Mouse (Mus musculus) heart, embryonic 15.5 days (tissue): Measurements from ENCODE around the gene Txndc5. TPM values are rescaled to one million over a fixed set of nuclear protein-coding genes. Genes with fewer than 3 reads are reported as not detected.

Experiments used
- ATAC-seq: fragments of 200-750 bp; cut with Nextera tagmentation; replicated peaks from 2 replicates; pipeline ENCODE4 v1.8.0; 2017; ENCODE audit warnings: low read depth, moderate TSS enrichment; ENCODE audit not compliant: insufficient number of reproducible peaks, insufficient read depth, low FRiP score
- H3K27ac ChIP-seq: fragments of 300-500 bp; sonication (generic); 2 replicates; pipeline ENCODE4 v1.5.1; 2015; ENCODE audit warnings: mild to moderate bottlenecking, inconsistent platforms
- H3K27me3 ChIP-seq: fragments of 300-500 bp; sonication (generic); 2 replicates; pipeline ENCODE4 v1.6.1; 2015; ENCODE audit warnings: inconsistent platforms
- H3K36me3 ChIP-seq: fragments of 300-500 bp; sonication (generic); 2 replicates; pipeline ENCODE4 v1.6.1; 2015; ENCODE audit warnings: mild to moderate bottlenecking, inconsistent platforms
- H3K4me1 ChIP-seq: fragments of 300-500 bp; sonication (generic); replicated peaks from 2 replicates; pipeline ENCODE4 v1.6.1; 2015; ENCODE audit warnings: inconsistent platforms
- H3K4me2 ChIP-seq: fragments of 300-500 bp; sonication (generic); 2 replicates; pipeline ENCODE4 v1.6.1; 2015; ENCODE audit warnings: inconsistent platforms, mild to moderate bottlenecking, moderate library complexity
- H3K4me3 ChIP-seq: fragments of 300-500 bp; sonication (generic); 2 replicates; pipeline ENCODE4 v1.5.1; 2015; ENCODE audit warnings: mild to moderate bottlenecking, inconsistent platforms
- H3K9ac ChIP-seq: fragments of 300-500 bp; sonication (generic); 2 replicates; pipeline ENCODE4 v1.6.1; 2015; ENCODE audit warnings: mild to moderate bottlenecking, inconsistent platforms
- H3K9me3 ChIP-seq: fragments of 300-500 bp; sonication (generic); replicated peaks from 2 replicates; pipeline ENCODE4 v1.6.1; 2016; ENCODE audit warnings: inconsistent platforms
- WGBS: fragments of 180-500 bp; shearing (Covaris S2); methylation state at CpG from one replicate; pipeline ENCODE4 v1.1.7; 2015; ENCODE audit warnings: mixed read lengths; 5-methylcytosine and 5-hydroxymethylcytosine counted together
- polyA plus RNA-seq: library from polyadenylated mRNA; unstranded; fragments of >200 nt; fragmentation: Nextera tagmentation; extraction: Ambion mirVana; gene quantifications from 2 replicates; pipeline ENCODE4 v1.2.1, GENCODE M21; 2015

Txndc5 gene
- polyA plus RNA-seq, 1 experiment from 2014 or later: 160 TPM

DNA sequence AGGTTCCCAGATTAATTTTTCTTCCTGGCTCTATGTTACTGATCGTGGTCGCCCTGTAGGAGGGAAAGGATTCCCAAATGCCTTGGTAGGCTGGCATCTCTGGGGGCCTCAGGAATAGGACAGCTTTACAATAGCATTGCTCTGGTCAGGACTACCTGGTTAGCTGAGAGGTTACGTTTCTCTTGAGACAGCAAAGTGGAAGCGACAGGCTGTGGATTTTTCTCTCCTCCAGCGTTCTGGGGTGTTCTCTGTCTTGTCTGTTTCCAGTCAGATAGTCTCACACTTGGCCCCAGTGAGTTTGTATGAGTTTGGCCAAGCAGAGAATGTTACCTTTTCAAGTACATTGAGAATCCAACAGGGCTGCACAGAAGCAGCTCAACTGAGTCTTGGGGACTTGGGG, 77.2 kb downstream of the Txndc5 start:
- ATAC-seq: no peak
- WGBS: 77% methylated on average over 5 of the region's 5 CpGs
- Histone ChIP-seq H3K9ac (no peak overlapping the region), H3K4me2 (no peak overlapping the region), H3K4me1 (peaks cover 8% of the 10 kb centered on the region), H3K9me3 (no peaks in the 10 kb centered on the region), H3K4me3 (no peak overlapping the region), H3K36me3 (no peaks in the 10 kb centered on the region), H3K27me3 (no peaks in the 10 kb centered on the region), H3K27ac (0 out of 2 replicates have a peak overlapping the region, but pooled peaks have one; percentile 67)

Other genes starting within 250 kb of the Txndc5 start
- 2.7 and 3.8 TPM in 2 replicates for gene Bmp6, start 183.7 kb downstream of the Txndc5 start, polyA plus RNA-seq
- 16.6 and 17.3 TPM in 2 replicates for gene Bloc1s5, start 106.3 kb upstream of the Txndc5 start, polyA plus RNA-seq
- gene Eef1e1, start 130.2 kb upstream of the Txndc5 start, polyA plus RNA-seq: 25.5 and 29.9 TPM in 2 replicates